Mouse (Mus musculus) myocyte (in vitro differentiated cells): Measurements from ENCODE around the gene Ocel1. TPM values are rescaled to one million over a fixed set of nuclear protein-coding genes. Genes with fewer than 3 reads are reported as not detected.

Experiments used
- H3K27me3 ChIP-seq: one replicate; pipeline ENCODE4 v1.6.1; 2011; ENCODE audit not compliant: control insufficient read depth, insufficient read depth, insufficient read length
- H3K36me3 ChIP-seq: one replicate; pipeline ENCODE4 v1.6.1; 2011; ENCODE audit not compliant: control insufficient read depth, insufficient read depth
- H3K4me2 ChIP-seq: one replicate; pipeline ENCODE4 v1.6.1; 2011; ENCODE audit warnings: low read depth, control low read depth
- H3K4me3 ChIP-seq: one replicate; pipeline ENCODE4 v1.5.1; 2011; ENCODE audit warnings: mild to moderate bottlenecking, control low read depth, moderate library complexity
- H3K79me2 ChIP-seq: one replicate; pipeline ENCODE4 v1.6.1; 2011; ENCODE audit not compliant: control insufficient read depth, insufficient read depth
- H3ac ChIP-seq: one replicate; pipeline ENCODE4 v1.6.1; 2011; ENCODE audit not compliant: control insufficient read depth, insufficient read length
- CEBPB ChIP-seq: IDR thresholded peaks from 2 replicates; pipeline ENCODE4 v1.6.1; 2011; ENCODE audit warnings: mild to moderate bottlenecking, moderate library complexity; ENCODE audit not compliant: poor library complexity, insufficient read depth, severe bottlenecking
- E2F4 ChIP-seq: IDR thresholded peaks from one replicate; pipeline ENCODE4 v1.6.1; 2011; ENCODE audit warnings: mild to moderate bottlenecking, control low read depth, moderate library complexity; ENCODE audit not compliant: insufficient read depth
- MAX ChIP-seq: IDR thresholded peaks from one replicate; pipeline ENCODE4 v1.6.1; 2011; ENCODE audit warnings: low read depth, mild to moderate bottlenecking, control low read depth
- MYOD1 ChIP-seq, 3 experiments: IDR thresholded peaks; one replicate each; pipeline ENCODE4 v1.6.1; 2011; ENCODE audit warnings: control low read depth in 2 of 3, low read depth in 2 of 3, mild to moderate bottlenecking in 2 of 3, moderate library complexity in 1 of 3; ENCODE audit not compliant: insufficient read length in 2 of 3, control insufficient read depth in 1 of 3
- MYOG ChIP-seq, 3 experiments: IDR thresholded peaks; one replicate each; pipeline ENCODE4 v1.6.1; 2011; ENCODE audit warnings: control low read depth in 2 of 3, low read depth in 2 of 3, mild to moderate bottlenecking in 2 of 3; ENCODE audit not compliant: insufficient read length in 2 of 3, control insufficient read depth in 1 of 3, insufficient read depth in 1 of 3
- POLR2A ChIP-seq: IDR thresholded peaks from one replicate; pipeline ENCODE4 v1.6.1; 2011; ENCODE audit warnings: low read depth, mild to moderate bottlenecking, control low read depth, moderate library complexity; ENCODE audit not compliant: insufficient read length
- POLR2AphosphoS2 ChIP-seq: IDR thresholded peaks from one replicate; pipeline ENCODE4 v1.6.1; 2011; ENCODE audit warnings: low read depth, control low read depth; ENCODE audit not compliant: insufficient read length
- REST ChIP-seq: IDR thresholded peaks from one replicate; pipeline ENCODE4 v1.6.1; 2011; ENCODE audit warnings: mild to moderate bottlenecking, control low read depth, moderate library complexity; ENCODE audit not compliant: insufficient read depth, insufficient read length
- SRF ChIP-seq: IDR thresholded peaks from one replicate; pipeline ENCODE4 v1.6.1; 2011; ENCODE audit warnings: low read depth; ENCODE audit not compliant: control insufficient read depth, insufficient read length
- TCF12 ChIP-seq: IDR thresholded peaks from one replicate; pipeline ENCODE4 v1.6.1; 2011; ENCODE audit warnings: mild to moderate bottlenecking, control low read depth; ENCODE audit not compliant: poor library complexity, insufficient read depth, severe bottlenecking
- TCF3 ChIP-seq: IDR thresholded peaks from one replicate; pipeline ENCODE4 v1.6.1; 2011; ENCODE audit warnings: low read depth, control low read depth; ENCODE audit not compliant: insufficient read length
- USF1 ChIP-seq: IDR thresholded peaks from one replicate; pipeline ENCODE4 v1.6.1; 2011; ENCODE audit warnings: low read depth, mild to moderate bottlenecking, control low read depth, moderate library complexity
- polyA plus RNA-seq: library from polyadenylated mRNA; unstranded; fragments of >200 nt; fragmentation: generic; extraction: Trizol; gene quantifications from one replicate; pipeline ENCODE4 v1.2.1, GENCODE M21; 2012; ENCODE audit warnings: missing spikeins

Gene Ocel1
- polyA plus RNA-seq, 1 experiment, result 15.2 TPM

DNA sequence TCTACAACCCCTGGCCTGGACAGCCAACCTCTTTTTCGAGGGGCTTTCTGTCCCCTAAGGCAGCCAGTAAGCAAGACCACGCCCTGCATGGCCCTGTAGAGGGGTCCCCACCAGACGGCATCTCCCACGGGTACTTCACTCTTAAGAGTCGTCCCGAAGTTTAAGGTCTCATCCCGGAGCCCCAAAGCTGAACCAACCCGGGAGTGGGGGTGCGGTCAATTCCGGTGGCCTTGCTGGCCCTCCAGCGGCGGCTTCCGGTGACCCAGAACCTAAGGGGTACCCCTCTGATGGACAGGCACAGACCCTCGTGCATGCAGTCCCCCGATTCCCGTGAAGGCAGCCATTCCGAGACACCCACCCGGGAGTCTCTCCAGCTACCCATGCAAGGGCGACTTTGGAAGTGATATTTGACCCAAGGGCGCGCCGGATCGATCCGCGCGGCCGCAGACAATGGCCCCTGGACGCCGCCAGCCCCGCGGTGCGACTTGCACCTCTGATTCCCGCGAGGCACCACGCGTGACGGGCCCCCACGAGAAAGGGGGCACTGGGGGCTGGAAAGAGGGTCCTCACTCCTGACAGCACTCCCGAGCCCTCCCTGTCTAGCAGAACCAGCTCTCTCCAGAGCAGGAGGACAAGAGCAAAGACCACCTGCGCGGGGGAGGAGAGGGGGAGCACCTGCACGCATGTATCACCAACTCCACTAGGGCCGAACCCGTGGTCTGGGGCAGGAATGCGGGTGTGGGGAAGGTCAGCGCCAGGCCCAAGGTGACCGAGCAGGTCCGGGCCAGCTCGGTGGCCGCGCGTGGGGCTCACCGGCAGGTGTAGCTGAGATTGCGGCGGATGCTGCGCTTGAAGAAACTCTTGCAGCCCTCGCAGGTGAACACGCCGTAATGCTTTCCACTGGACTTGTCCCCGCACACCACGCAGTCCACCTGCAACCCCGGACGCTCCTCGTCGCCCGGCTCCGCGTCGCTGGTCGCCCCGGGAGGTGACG is 9.4 kb downstream of the Ocel1 start:
- Histone ChIP-seq H3K36me3 (no peaks in the 10 kb centered on the region), H3K4me2 (peak overlapping the region; percentile 81), H3ac (peak overlapping the region; percentile 50), H3K4me3 (peak overlapping the region; percentile 69), H3K27me3 (no peaks in the 10 kb centered on the region), H3K79me2 (peaks cover 19% of the 10 kb centered on the region)
- TF ChIP-seq USF1, result no peak
- peak in 1 of 3 experiments; percentile 1 for TF ChIP-seq MYOD1 (IDR thresholded peaks at IDR 0.05; ENCODE audit: control insufficient read depth in 1 of 3, insufficient read length in 2 of 3, low read depth in 2 of 3)
- no peak for TF ChIP-seq REST
- no peak for TF ChIP-seq TCF3
- TF ChIP-seq POLR2A, result peak; percentile 17
- no peak for TF ChIP-seq TCF12
- no peak for TF ChIP-seq CEBPB
- no peak for TF ChIP-seq MAX
- TF ChIP-seq POLR2AphosphoS2, result peak; percentile 16
- no peak for TF ChIP-seq SRF
- no peak for TF ChIP-seq MYOG (IDR thresholded peaks at IDR 0.05; ENCODE audit: control insufficient read depth in 1 of 3, insufficient read depth in 1 of 3, insufficient read length in 2 of 3, low read depth in 2 of 3)
- TF ChIP-seq E2F4, result no peak

DNA sequence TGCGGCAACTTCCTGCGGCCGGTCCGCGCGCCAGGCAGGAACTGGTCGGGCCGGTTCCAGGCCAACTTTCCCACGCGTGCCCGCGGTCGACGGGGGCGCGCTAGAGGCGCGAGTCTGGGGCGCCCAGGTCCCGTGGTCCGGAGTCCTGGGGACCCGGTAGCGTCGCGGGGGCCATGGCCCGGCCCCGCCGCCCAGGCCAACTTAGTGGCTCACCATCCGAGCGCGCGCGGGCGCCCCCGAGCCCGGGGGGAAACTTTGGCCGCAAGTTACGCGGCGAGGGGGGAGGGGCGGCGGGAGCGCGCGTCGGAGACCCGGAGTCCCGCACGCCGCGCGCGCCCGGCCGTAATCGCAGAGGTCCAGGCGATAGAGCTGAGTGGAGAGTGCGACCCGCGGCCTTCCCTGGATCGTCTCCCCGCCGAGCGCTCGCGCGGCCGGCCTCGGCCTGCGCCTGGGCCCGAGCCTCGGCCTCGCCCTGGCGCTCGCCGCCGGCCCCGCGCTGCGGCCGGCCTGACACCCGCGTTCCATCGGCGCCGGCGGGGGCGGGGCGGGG is 10.4 kb downstream of the Ocel1 start, which contains the start of gene Nr2f6:
Gene Nr2f6 (minus strand): TSS at position 540 of the 550 bp plus-strand sequence.
- TF ChIP-seq MAX (no peak), POLR2A (peak; percentile 59), POLR2AphosphoS2 (peak; percentile 47), TCF12 (no peak), E2F4 (no peak)
- Histone ChIP-seq H3K27me3 (no peaks in the 10 kb centered on the region), H3K4me3 (peak within 1 kb of the TSS; percentile 69), H3K36me3 (no peaks in the 10 kb centered on the region), H3K79me2 (peaks cover 19% of the 10 kb centered on the region), H3K4me2 (peak within 1 kb of the TSS; percentile 81), H3ac (peak within 1 kb of the TSS; percentile 50)

DNA sequence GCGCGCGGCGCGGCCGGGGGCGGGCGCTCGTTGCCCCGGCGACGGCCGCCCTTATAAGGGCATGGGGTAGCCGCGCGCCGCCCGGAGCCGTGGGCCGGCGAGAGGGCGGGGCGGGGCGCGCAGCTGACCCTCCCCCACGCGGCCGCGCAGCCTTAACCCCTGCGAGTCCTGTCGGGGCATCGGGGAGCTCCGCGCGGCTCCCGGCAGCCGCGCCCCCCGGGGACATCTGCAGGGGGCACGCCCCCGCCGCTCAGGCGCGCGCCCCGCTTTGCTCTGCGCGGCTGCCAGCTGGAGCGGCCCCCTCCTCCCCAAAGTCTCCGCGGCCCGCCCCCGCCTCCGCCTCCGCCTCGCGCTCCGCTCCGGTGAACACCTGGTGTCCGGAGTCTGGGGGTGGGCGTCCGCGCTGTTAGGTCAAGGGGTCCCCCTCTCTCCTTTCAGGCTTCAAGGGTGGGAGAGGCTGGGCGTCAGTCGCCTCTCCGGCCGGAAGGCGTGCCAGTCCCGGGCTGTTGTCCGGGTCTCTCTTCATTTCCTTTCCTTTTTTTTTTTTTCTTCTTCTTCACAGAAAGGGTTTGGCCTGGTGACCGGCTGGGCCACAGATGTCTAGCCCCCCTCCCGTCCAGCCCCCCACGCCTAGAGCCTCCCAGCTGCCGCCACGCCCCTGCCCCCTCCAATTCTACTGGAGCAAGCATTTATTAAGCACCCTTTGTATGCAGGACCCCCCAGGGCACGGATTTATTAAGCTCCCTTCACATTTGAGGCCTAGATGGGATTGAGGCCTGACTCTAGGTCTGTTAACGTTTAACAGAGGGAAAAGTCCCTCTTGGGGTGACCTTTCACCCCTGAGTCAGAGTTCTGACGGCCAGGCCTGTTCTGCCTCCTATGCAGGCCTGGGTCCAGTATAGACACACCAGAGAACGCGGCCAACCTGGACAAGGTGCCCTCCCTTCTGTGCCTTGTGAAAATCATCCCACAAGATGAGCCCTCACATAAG is 11.2 kb downstream of the Ocel1 start:
- Histone ChIP-seq H3K79me2 (peaks cover 19% of the 10 kb centered on the region), H3K36me3 (no peaks in the 10 kb centered on the region), H3K4me3 (peak overlapping the region; percentile 69), H3K27me3 (no peaks in the 10 kb centered on the region), H3ac (peak overlapping the region; percentile 50), H3K4me2 (peak overlapping the region; percentile 65)
- TF ChIP-seq POLR2A (peak; percentile 49), SRF (peak; percentile 94), MYOG (IDR thresholded peaks at IDR 0.05; ENCODE audit: control insufficient read depth in 1 of 3, insufficient read depth in 1 of 3, insufficient read length in 2 of 3, low read depth in 2 of 3) (peak in 1 of 3 experiments; percentile 46), MYOD1 (IDR thresholded peaks at IDR 0.05; ENCODE audit: control insufficient read depth in 1 of 3, insufficient read length in 2 of 3, low read depth in 2 of 3) (peak in 1 of 3 experiments; percentile 63), POLR2AphosphoS2 (no peak)

DNA sequence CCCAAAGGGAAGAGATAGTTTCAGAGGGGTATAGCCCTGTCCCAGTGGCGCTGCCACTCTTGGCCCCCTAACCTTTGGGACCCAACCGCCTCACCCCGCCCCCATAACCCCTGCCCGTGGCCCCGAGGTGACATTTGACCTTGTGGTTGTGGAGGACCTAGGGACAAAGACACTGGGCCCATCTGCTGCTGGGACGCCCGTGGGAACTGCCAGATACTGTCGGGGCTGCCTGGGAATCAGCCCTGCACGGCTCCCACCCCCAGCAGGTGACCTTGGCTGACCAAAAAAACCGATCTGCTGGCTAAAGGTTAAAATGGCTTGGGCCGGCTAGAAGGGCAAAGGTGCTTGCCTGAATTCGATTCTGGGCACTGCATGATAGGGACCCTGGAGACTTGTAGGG is 12.3 kb downstream of the Ocel1 start:
- no peak overlapping the region for H3K4me3 ChIP-seq
- no peaks in the 10 kb centered on the region for H3K36me3 ChIP-seq
- no peaks in the 10 kb centered on the region for H3K27me3 ChIP-seq
- TF ChIP-seq REST (no peak), MYOG (IDR thresholded peaks at IDR 0.05; ENCODE audit: control insufficient read depth in 1 of 3, insufficient read depth in 1 of 3, insufficient read length in 2 of 3, low read depth in 2 of 3) (no peak), SRF (no peak), CEBPB (no peak), MAX (no peak), MYOD1 (IDR thresholded peaks at IDR 0.05; ENCODE audit: control insufficient read depth in 1 of 3, insufficient read length in 2 of 3, low read depth in 2 of 3) (no peak)
- H3K79me2 ChIP-seq, result peaks cover 19% of the 10 kb centered on the region
- no peak overlapping the region for H3ac ChIP-seq
- no peak overlapping the region for H3K4me2 ChIP-seq
